Mouse (Mus musculus) hindbrain, embryonic 10.5 days (tissue): ENCODE measurements around the gene Zkscan16. TPM values are rescaled to one million over a fixed set of nuclear protein-coding genes. Genes with fewer than 3 reads are reported as not detected.

Experiments used
- DNase-seq: peaks from one replicate; pipeline ENCODE4 v3.0.0-alpha.2; 2017; ENCODE audit warnings: low spot score
- H3K27ac ChIP-seq: fragments of 300-500 bp; sonication (generic); 2 replicates; pipeline ENCODE4 v1.5.1; 2016; ENCODE audit warnings: mild to moderate bottlenecking, moderate library complexity
- H3K27me3 ChIP-seq: fragments of 300-500 bp; sonication (generic); 2 replicates; pipeline ENCODE4 v1.6.1; 2016; ENCODE audit warnings: mild to moderate bottlenecking; ENCODE audit not compliant: poor library complexity, insufficient read depth, severe bottlenecking
- H3K36me3 ChIP-seq: fragments of 300-500 bp; sonication (generic); 2 replicates; pipeline ENCODE4 v1.6.1; 2016; ENCODE audit warnings: mild to moderate bottlenecking, moderate library complexity
- H3K4me1 ChIP-seq: fragments of 300-500 bp; sonication (generic); replicated peaks from 2 replicates; pipeline ENCODE4 v1.6.1; 2016; ENCODE audit warnings: mild to moderate bottlenecking
- H3K4me3 ChIP-seq: fragments of 300-500 bp; sonication (generic); 2 replicates; pipeline ENCODE4 v1.5.1; 2016; ENCODE audit warnings: mild to moderate bottlenecking, moderate library complexity
- H3K9me3 ChIP-seq: fragments of 300-500 bp; sonication (generic); 2 replicates; pipeline ENCODE4 v1.6.1; 2016; ENCODE audit warnings: mild to moderate bottlenecking, moderate library complexity
- WGBS: fragments of 180-500 bp; shearing (Covaris S2); methylation state at CpG from one replicate; pipeline ENCODE4 v1.1.7; 2016; 5-methylcytosine and 5-hydroxymethylcytosine counted together
- polyA plus RNA-seq: library from polyadenylated mRNA; unstranded; fragments of >200 nt; fragmentation: Nextera tagmentation; extraction: Ambion mirVana; gene quantifications from 2 replicates; pipeline ENCODE4 v1.2.1, GENCODE M21; 2016

Zkscan16 gene
- polyA plus RNA-seq, 1 experiment from 2014 or later = 0.55 TPM

GRCm38 (mm10) chr4:58990609-58991434 is 47.4 kb downstream of the Zkscan16 start:
- H3K36me3 ChIP-seq = no peaks in the 10 kb centered on the region
- H3K27ac ChIP-seq = no peak overlapping the region
- no peak overlapping the region for H3K4me3 ChIP-seq
- no peak for DNase-seq
- peaks cover 8% of the 10 kb centered on the region; the same call in 1 of the 2 replicates for H3K27me3 ChIP-seq
- WGBS = 91% methylated on average over 17 of the region's 17 CpGs
- H3K9me3 ChIP-seq = no peaks in the 10 kb centered on the region
- peaks cover 12% of the 10 kb centered on the region for H3K4me1 ChIP-seq

- no peak overlapping the region for H3K4me3 ChIP-seq
- 84% methylated on average over 5 of the region's 5 CpGs for WGBS
- no peak overlapping the region for H3K27ac ChIP-seq
- H3K4me1 ChIP-seq = peaks cover 2% of the 10 kb centered on the region
- peaks cover 8% of the 10 kb centered on the region; the same call in 1 of the 2 replicates for H3K27me3 ChIP-seq
- no peaks in the 10 kb centered on the region for H3K9me3 ChIP-seq
- no peaks in the 10 kb centered on the region for H3K36me3 ChIP-seq
- DNase-seq = no peak
Measured at GRCm38 (mm10) chr4:58992195-58992594, 48.8 kb downstream of the Zkscan16 start.

- 91% methylated on average over 4 of the region's 4 CpGs for WGBS
- Histone ChIP-seq H3K36me3 (no peaks in the 10 kb centered on the region), H3K9me3 (no peaks in the 10 kb centered on the region), H3K4me3 (no peak within 1 kb of the TSS), H3K27me3 (0 out of 2 replicates have a peak, but pooled peaks cover 4% of the 10 kb centered on the region), H3K4me1 (no peaks in the 10 kb centered on the region), H3K27ac (no peak within 1 kb of the TSS)
- no peak for DNase-seq
Measured at GRCm38 (mm10) chr4:58994762-58995161, 51.3 kb downstream of the Zkscan16 start, which contains the start of gene Dnajc25. Dnajc25 (plus strand) TSS chr4:58995062.

GRCm38 (mm10) chr4:58995251-58995693 is 51.8 kb downstream of the Zkscan16 start:
- 76% methylated on average over 8 of the region's 8 CpGs for WGBS

GRCm38 (mm10) chr4:58997081-58997480 is 53.7 kb downstream of the Zkscan16 start:
- Histone ChIP-seq H3K4me1 (no peaks in the 10 kb centered on the region), H3K27me3 (0 out of 2 replicates have a peak, but pooled peaks cover 4% of the 10 kb centered on the region), H3K36me3 (no peaks in the 10 kb centered on the region), H3K27ac (no peak overlapping the region), H3K4me3 (no peak overlapping the region), H3K9me3 (no peaks in the 10 kb centered on the region)
- WGBS = 84% methylated on average over 5 of the region's 5 CpGs
- no peak for DNase-seq

More at GRCm38 (mm10) chr4:58995251-58995693, 51.8 kb downstream of the Zkscan16 start:
- Histone ChIP-seq H3K36me3 (no peaks in the 10 kb centered on the region), H3K4me1 (no peaks in the 10 kb centered on the region), H3K9me3 (no peaks in the 10 kb centered on the region), H3K4me3 (no peak overlapping the region), H3K27me3 (0 out of 2 replicates have a peak, but pooled peaks cover 4% of the 10 kb centered on the region), H3K27ac (no peak overlapping the region)
- no peak for DNase-seq

- 93% methylated on average over 1 of the region's 1 CpGs for WGBS
Measured at GRCm38 (mm10) chr4:58998688-58999087, 55.3 kb downstream of the Zkscan16 start.

GRCm38 (mm10) chr4:58999686-59000085 is 56.3 kb downstream of the Zkscan16 start:
- peak; percentile 63 for DNase-seq
- no peaks in the 10 kb centered on the region for H3K9me3 ChIP-seq
- no peaks in the 10 kb centered on the region for H3K27me3 ChIP-seq
- no peaks in the 10 kb centered on the region for H3K36me3 ChIP-seq
- H3K4me1 ChIP-seq = peaks cover 23% of the 10 kb centered on the region
- H3K4me3 ChIP-seq = no peak overlapping the region
- 16% methylated on average over 2 of the region's 2 CpGs for WGBS
- no peak overlapping the region for H3K27ac ChIP-seq

More at GRCm38 (mm10) chr4:58998688-58999087, 55.3 kb downstream of the Zkscan16 start:
- H3K36me3 ChIP-seq = no peaks in the 10 kb centered on the region
- no peak overlapping the region for H3K4me3 ChIP-seq
- no peak for DNase-seq
- no peaks in the 10 kb centered on the region for H3K27me3 ChIP-seq
- H3K4me1 ChIP-seq = peaks cover 13% of the 10 kb centered on the region
- no peak overlapping the region for H3K27ac ChIP-seq
- no peaks in the 10 kb centered on the region for H3K9me3 ChIP-seq

- Histone ChIP-seq H3K9me3 (no peaks in the 10 kb centered on the region), H3K4me3 (no peak overlapping the region), H3K4me1 (peaks cover 32% of the 10 kb centered on the region), H3K36me3 (no peaks in the 10 kb centered on the region), H3K27ac (no peak overlapping the region), H3K27me3 (no peaks in the 10 kb centered on the region)
- 2% methylated on average over 2 of the region's 2 CpGs for WGBS
- DNase-seq = peak; percentile 35
Measured at GRCm38 (mm10) chr4:59000614-59001013, 57.2 kb downstream of the Zkscan16 start.

GRCm38 (mm10) chr4:59002948-59003805 is 59.7 kb downstream of the Zkscan16 start, which contains the start of gene Gm20503:
Gm20503 (plus strand) TSS chr4:59003210.
- peak; percentile 90 for DNase-seq
- Histone ChIP-seq H3K27me3 (no peaks in the 10 kb centered on the region), H3K4me3 (peak within 1 kb of the TSS; percentile 84), H3K9me3 (no peaks in the 10 kb centered on the region), H3K27ac (peak within 1 kb of the TSS; percentile 92), H3K36me3 (no peaks in the 10 kb centered on the region), H3K4me1 (peaks cover 46% of the 10 kb centered on the region)
- under 1% methylated on average over 89 of the region's 89 CpGs for WGBS

- H3K27ac ChIP-seq = peak overlapping the region; percentile 92
- 38% methylated on average over 7 of the region's 7 CpGs for WGBS
- no peaks in the 10 kb centered on the region for H3K27me3 ChIP-seq
- peak overlapping the region; percentile 84 for H3K4me3 ChIP-seq
- H3K9me3 ChIP-seq = no peaks in the 10 kb centered on the region
- DNase-seq = no peak
- peaks cover 46% of the 10 kb centered on the region for H3K4me1 ChIP-seq
- H3K36me3 ChIP-seq = no peaks in the 10 kb centered on the region
Measured at GRCm38 (mm10) chr4:59003806-59004200, 60.4 kb downstream of the Zkscan16 start.

- WGBS = 65% methylated on average over 8 of the region's 8 CpGs
- peak; percentile 9 for DNase-seq
- Histone ChIP-seq H3K4me3 (no peak overlapping the region), H3K36me3 (no peaks in the 10 kb centered on the region), H3K4me1 (peaks cover 46% of the 10 kb centered on the region), H3K27ac (no peak overlapping the region), H3K9me3 (no peaks in the 10 kb centered on the region), H3K27me3 (no peaks in the 10 kb centered on the region)
Measured at GRCm38 (mm10) chr4:59006211-59006610, 62.8 kb downstream of the Zkscan16 start.

GRCm38 (mm10) chr4:59007016-59007415 is 63.6 kb downstream of the Zkscan16 start:
- Histone ChIP-seq H3K9me3 (no peaks in the 10 kb centered on the region), H3K36me3 (no peaks in the 10 kb centered on the region), H3K27me3 (no peaks in the 10 kb centered on the region), H3K27ac (no peak overlapping the region), H3K4me1 (peaks cover 46% of the 10 kb centered on the region), H3K4me3 (no peak overlapping the region)
- WGBS = 81% methylated on average over 6 of the region's 6 CpGs
- DNase-seq = no peak
